Mouse (Mus musculus): ENCODE data around the gene Morn5. TPM values are rescaled to one million over a fixed set of nuclear protein-coding genes. Genes with fewer than 3 reads are reported as not detected.
A peak's percentile ranks its signal among the peaks of the same experiment; 100 is the strongest.

Morn5 gene
- 5.3 and 6.7 TPM in 2 replicates for polyA plus RNA-seq (2015; fragmentation: Nextera tagmentation; extraction: Ambion mirVana)

DNA sequence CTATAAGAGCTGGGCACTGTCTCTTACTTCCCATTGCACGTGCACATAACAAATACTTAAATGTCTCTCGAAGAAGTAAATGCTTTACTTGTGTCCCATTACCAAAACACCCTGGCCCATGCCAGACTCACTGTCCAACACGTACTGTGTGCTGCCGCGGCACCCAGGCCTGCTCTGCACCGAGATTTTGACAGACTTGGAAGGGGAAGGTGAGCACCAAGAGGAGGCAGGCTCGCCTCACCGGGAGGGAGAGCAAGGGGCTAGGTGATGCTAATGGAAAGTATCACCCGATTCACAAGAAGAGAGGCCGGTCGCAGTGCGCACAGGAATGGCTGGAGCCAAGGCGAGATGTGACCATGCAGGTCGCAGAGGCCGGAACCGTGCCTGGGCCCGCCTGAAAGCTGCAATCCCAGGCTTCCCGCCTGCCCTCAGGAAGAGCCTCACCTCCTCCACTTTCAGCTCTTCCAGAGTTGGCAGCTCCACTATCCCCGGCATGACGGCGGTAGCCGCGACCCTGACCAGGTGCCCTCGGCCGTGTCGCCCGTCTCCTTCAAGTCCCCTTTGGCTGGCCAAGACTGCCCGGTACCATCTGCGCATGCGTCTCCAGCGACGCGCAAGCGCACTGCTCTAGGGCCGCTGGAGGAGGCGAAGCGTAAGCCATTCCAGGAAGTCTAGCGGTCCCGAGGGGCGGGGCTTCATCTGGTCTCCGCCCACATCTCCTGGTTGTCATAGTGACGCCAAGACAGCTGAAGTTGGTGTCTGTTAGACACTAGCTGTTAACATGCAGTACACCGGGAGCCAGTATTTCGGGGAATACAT lies at the start of gene Morn5, which contains the start of gene Ndufa8:
Morn5 (plus strand) TSS at position 711 of the 819 bp plus-strand sequence.
Ndufa8 (minus strand) TSS at position 659 of the 819 bp plus-strand sequence.
- 0 out of 2 replicates have a peak, but pooled peaks cover under 1% of the 10 kb centered on the region for H3K36me3 ChIP-seq (ENCODE audit: insufficient read depth, low read length)
- H3K27me3 ChIP-seq (replicated peaks; ENCODE audit: insufficient read depth, low read length) = no peaks in the 10 kb centered on the region
- H3K27ac ChIP-seq (ENCODE audit: low read length) = peak within 1 kb of the TSS; percentile 44; the same call in 1 of the 2 replicates
- no peaks in the 10 kb centered on the region for H3K9me3 ChIP-seq (ENCODE audit: low read length)
- TF ChIP-seq EP300 (IDR thresholded peaks at IDR 0.05) (no peak), CTCF (IDR thresholded peaks at IDR 0.05) (no peak)
- peak within 1 kb of the TSS; percentile 72 for H3K4me2 ChIP-seq (replicated peaks; ENCODE audit: low read depth, low read length)
- ATAC-seq (peak; percentile 99), DNase-seq (ENCODE audit: low spot score) (peak; percentile 97)
- peak within 1 kb of the TSS; percentile 73 for H3K9ac ChIP-seq (replicated peaks; ENCODE audit: low read depth)
- H3K4me3 ChIP-seq (ENCODE audit: low read depth, low read length) = peak within 1 kb of the TSS; percentile 64
- WGBS = under 1% methylated on average over 44 of the region's 44 CpGs
- no peaks in the 10 kb centered on the region for H3K4me1 ChIP-seq (ENCODE audit: insufficient read depth, low read depth, low read length)

DNA sequence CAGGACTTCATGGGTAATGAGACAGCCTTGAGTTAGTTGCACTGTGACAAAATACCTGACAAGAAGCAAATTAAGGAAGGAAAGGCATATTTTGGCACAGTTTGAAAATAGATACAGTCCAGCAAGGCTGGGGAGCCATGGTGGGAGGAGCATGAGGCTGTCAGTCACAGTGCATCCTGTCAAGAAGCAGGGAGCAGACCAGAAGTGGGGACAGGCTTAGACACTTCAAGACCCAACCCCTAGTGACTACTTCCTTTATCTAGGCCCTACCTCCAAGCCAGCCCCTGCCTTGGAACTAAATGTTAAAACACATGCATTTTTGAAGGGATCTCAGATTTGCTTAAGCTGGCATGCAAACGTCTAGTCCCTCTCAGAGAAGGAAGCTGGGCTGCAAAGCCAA lies 48.9 kb upstream of the Morn5 start:
- WGBS = 22% methylated on average over 1 of the region's 1 CpGs
- no peak overlapping the region for H3K4me3 ChIP-seq (ENCODE audit: low read depth, low read length)
- TF ChIP-seq CTCF (IDR thresholded peaks at IDR 0.05) (no peak), EP300 (IDR thresholded peaks at IDR 0.05) (no peak)
- H3K36me3 ChIP-seq (ENCODE audit: insufficient read depth, low read length) = no peaks in the 10 kb centered on the region
- H3K9me3 ChIP-seq (ENCODE audit: low read length) = no peaks in the 10 kb centered on the region
- H3K4me1 ChIP-seq (ENCODE audit: insufficient read depth, low read depth, low read length) = no peaks in the 10 kb centered on the region
- no peak overlapping the region for H3K4me2 ChIP-seq (replicated peaks; ENCODE audit: low read depth, low read length)
- no peak overlapping the region for H3K27ac ChIP-seq (ENCODE audit: low read length)
- DNase-seq (ENCODE audit: low spot score) = no peak
- no peaks in the 10 kb centered on the region for H3K27me3 ChIP-seq (replicated peaks; ENCODE audit: insufficient read depth, low read length)
- ATAC-seq = no peak
- no peak overlapping the region for H3K9ac ChIP-seq (replicated peaks; ENCODE audit: low read depth)

DNA sequence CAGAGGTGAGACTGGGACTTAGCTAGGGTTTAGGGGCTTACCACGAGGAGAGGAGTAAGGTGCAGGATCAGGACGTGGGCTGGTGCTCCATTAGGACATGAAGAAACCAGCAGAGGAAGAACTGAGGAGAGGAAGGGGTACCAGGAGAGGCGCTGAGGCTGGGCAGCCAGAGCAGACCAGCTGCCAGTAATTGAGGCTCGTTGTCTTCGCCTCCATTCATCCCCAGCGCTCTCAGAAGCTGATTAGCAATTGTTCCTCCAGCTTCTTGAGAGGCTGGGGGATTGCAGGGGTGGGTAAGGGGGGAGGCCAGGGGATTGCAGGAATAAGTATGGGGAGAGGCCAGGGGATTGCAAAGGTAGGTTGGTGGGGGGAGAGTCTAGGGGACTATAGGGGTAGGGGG lies 47.1 kb upstream of the Morn5 start:
- no peak for ATAC-seq
- Histone ChIP-seq H3K4me2 (replicated peaks; ENCODE audit: low read depth, low read length) (no peak overlapping the region), H3K36me3 (ENCODE audit: insufficient read depth, low read length) (no peaks in the 10 kb centered on the region), H3K4me1 (ENCODE audit: insufficient read depth, low read depth, low read length) (no peaks in the 10 kb centered on the region), H3K9ac (replicated peaks; ENCODE audit: low read depth) (no peak overlapping the region), H3K27ac (ENCODE audit: low read length) (no peak overlapping the region), H3K4me3 (ENCODE audit: low read depth, low read length) (no peak overlapping the region), H3K27me3 (replicated peaks; ENCODE audit: insufficient read depth, low read length) (no peaks in the 10 kb centered on the region), H3K9me3 (ENCODE audit: low read length) (no peaks in the 10 kb centered on the region)
- no peak for DNase-seq (ENCODE audit: low spot score)
- TF ChIP-seq CTCF (IDR thresholded peaks at IDR 0.05) (no peak), EP300 (IDR thresholded peaks at IDR 0.05) (no peak)
- WGBS = 43% methylated on average over 6 of the region's 6 CpGs

DNA sequence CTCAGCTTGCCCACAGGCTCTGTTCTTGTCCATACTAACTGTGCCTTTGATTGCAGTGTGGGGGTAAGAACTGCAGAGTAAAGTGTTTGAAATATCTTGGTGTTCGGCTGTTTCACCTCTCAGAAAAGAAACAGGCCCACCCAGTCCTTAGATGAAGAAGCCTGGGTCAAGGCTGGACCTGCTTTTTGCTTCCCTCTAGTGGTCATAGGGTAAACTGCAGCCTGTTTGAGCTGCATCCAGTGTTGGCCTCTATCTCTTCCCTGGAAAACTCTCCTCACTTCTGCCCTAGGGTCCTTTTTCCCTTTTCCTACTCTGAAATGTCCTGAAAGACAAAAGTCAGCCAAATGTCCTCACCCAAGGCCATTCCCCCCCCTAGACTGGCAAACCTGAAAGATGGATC lies 41.2 kb upstream of the Morn5 start:
- no peak overlapping the region for H3K4me3 ChIP-seq (ENCODE audit: low read depth, low read length)
- H3K9ac ChIP-seq (replicated peaks; ENCODE audit: low read depth) = no peak overlapping the region
- no peak overlapping the region for H3K27ac ChIP-seq (ENCODE audit: low read length)
- no peaks in the 10 kb centered on the region for H3K36me3 ChIP-seq (ENCODE audit: insufficient read depth, low read length)
- H3K9me3 ChIP-seq (ENCODE audit: low read length) = no peaks in the 10 kb centered on the region
- H3K4me1 ChIP-seq (ENCODE audit: insufficient read depth, low read depth, low read length) = peaks cover 7% of the 10 kb centered on the region
- peak; percentile 57 for DNase-seq (ENCODE audit: low spot score)
- TF ChIP-seq EP300 (IDR thresholded peaks at IDR 0.05) (no peak), CTCF (IDR thresholded peaks at IDR 0.05) (peak; percentile 93)
- H3K27me3 ChIP-seq (replicated peaks; ENCODE audit: insufficient read depth, low read length) = peaks cover 3% of the 10 kb centered on the region; the same call in 1 of the 2 replicates
- no peak overlapping the region for H3K4me2 ChIP-seq (replicated peaks; ENCODE audit: low read depth, low read length)
- ATAC-seq = no peak
- WGBS = 5% methylated on average over 1 of the region's 1 CpGs

DNA sequence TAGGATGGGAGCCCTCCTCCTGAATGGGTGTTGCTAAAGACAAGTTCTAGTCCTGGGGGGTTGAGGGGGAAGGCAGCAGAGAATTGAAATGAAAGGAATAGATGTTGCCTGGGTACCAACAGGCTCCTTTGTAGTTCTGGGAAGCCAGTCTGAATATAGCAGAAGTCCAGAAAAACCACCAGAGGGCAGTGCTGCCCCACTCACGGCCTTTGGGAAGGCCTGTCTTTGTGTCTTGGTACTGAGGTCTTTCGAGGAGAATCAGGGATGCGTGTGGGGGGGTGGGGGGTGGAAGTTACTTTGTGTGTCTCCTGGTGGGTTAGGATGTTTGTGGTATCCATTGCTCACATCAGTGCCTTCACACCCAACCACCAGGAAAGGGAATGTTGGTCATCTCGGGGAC lies 39.9 kb upstream of the Morn5 start:
- H3K9ac ChIP-seq (replicated peaks; ENCODE audit: low read depth) = no peak overlapping the region
- no peak overlapping the region for H3K4me3 ChIP-seq (ENCODE audit: low read depth, low read length)
- TF ChIP-seq EP300 (IDR thresholded peaks at IDR 0.05) (no peak), CTCF (IDR thresholded peaks at IDR 0.05) (peak; percentile 92)
- H3K27ac ChIP-seq (ENCODE audit: low read length) = no peak overlapping the region
- peaks cover 7% of the 10 kb centered on the region for H3K4me1 ChIP-seq (ENCODE audit: insufficient read depth, low read depth, low read length)
- H3K36me3 ChIP-seq (ENCODE audit: insufficient read depth, low read length) = no peaks in the 10 kb centered on the region
- no peak overlapping the region for H3K4me2 ChIP-seq (replicated peaks; ENCODE audit: low read depth, low read length)
- DNase-seq (ENCODE audit: low spot score) (peak; percentile 88), ATAC-seq (0 out of 2 replicates have a peak, but pooled peaks have one; percentile 41)
- 26% methylated on average over 4 of the region's 4 CpGs for WGBS
- peaks cover 3% of the 10 kb centered on the region; the same call in 1 of the 2 replicates for H3K27me3 ChIP-seq (replicated peaks; ENCODE audit: insufficient read depth, low read length)
- H3K9me3 ChIP-seq (ENCODE audit: low read length) = no peaks in the 10 kb centered on the region

DNA sequence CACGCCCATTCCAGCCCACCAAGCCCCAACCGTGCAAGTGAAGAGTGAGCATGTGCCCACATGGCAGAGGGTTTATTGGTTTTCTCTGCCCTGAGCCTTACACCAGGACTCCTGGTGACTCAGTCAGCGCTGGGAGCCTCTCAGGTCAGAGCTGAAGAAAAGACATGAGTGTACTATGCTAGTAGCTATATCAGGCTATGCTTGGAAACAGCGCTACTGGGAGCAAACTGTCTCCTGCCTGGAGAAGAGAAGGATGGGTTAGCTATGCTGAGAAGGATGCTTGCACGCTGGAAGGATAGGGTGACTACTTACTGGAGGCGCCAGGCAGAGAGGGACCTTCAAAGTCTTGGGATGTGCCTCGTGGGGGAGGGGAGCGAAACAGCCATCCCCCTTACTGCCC lies 38.7 kb upstream of the Morn5 start:
- no peaks in the 10 kb centered on the region for H3K36me3 ChIP-seq (ENCODE audit: insufficient read depth, low read length)
- no peak overlapping the region for H3K27ac ChIP-seq (ENCODE audit: low read length)
- no peak overlapping the region for H3K9ac ChIP-seq (replicated peaks; ENCODE audit: low read depth)
- H3K4me3 ChIP-seq (ENCODE audit: low read depth, low read length) = no peak overlapping the region
- WGBS = 65% methylated on average over 8 of the region's 8 CpGs
- no peak for DNase-seq (ENCODE audit: low spot score)
- no peak for TF ChIP-seq EP300 (IDR thresholded peaks at IDR 0.05)
- TF ChIP-seq CTCF (IDR thresholded peaks at IDR 0.05) = no peak
- H3K27me3 ChIP-seq (replicated peaks; ENCODE audit: insufficient read depth, low read length) = peaks cover 3% of the 10 kb centered on the region; the same call in 1 of the 2 replicates
- ATAC-seq = no peak
- peaks cover 7% of the 10 kb centered on the region for H3K4me1 ChIP-seq (ENCODE audit: insufficient read depth, low read depth, low read length)
- no peak overlapping the region; the same call in 1 of the 2 replicates for H3K4me2 ChIP-seq (replicated peaks; ENCODE audit: low read depth, low read length)
- no peaks in the 10 kb centered on the region for H3K9me3 ChIP-seq (ENCODE audit: low read length)
